Mouse (Mus musculus) stomach, embryonic 14.5 days (tissue): ENCODE measurements around the gene Inf2. TPM values are rescaled to one million over a fixed set of nuclear protein-coding genes. Genes with fewer than 3 reads are reported as not detected.
A peak's percentile ranks its signal among the peaks of the same experiment; 100 is the strongest.

Source experiments
- ATAC-seq: fragments of 200-750 bp; cut with Nextera tagmentation; 2 replicates; pipeline ENCODE4 v1.8.0; 2017; ENCODE audit warnings: low read depth, moderate TSS enrichment; ENCODE audit not compliant: insufficient number of reproducible peaks, insufficient read depth, low FRiP score
- H3K27ac ChIP-seq: fragments of 300-500 bp; sonication (generic); 2 replicates; pipeline ENCODE4 v1.5.1; 2014; ENCODE audit warnings: mild to moderate bottlenecking, low read length, moderate library complexity, mixed read lengths
- H3K27me3 ChIP-seq: fragments of 300-500 bp; sonication (generic); 2 replicates; pipeline ENCODE4 v1.6.1; 2014; ENCODE audit warnings: low read length, control low read depth, mixed read lengths; ENCODE audit not compliant: control insufficient read depth, insufficient read depth
- H3K36me3 ChIP-seq: fragments of 300-500 bp; sonication (generic); 2 replicates; pipeline ENCODE4 v1.6.1; 2014; ENCODE audit warnings: mild to moderate bottlenecking, control low read depth, low read length, moderate library complexity, mixed read lengths; ENCODE audit not compliant: control insufficient read depth, insufficient read depth
- H3K4me1 ChIP-seq: fragments of 300-500 bp; sonication (generic); 2 replicates; pipeline ENCODE4 v1.6.1; 2014; ENCODE audit warnings: low read length, control low read depth, mixed read lengths; ENCODE audit not compliant: control insufficient read depth, insufficient read depth
- H3K4me2 ChIP-seq: fragments of 300-500 bp; sonication (generic); replicated peaks from 2 replicates; pipeline ENCODE4 v1.6.1; 2014; ENCODE audit warnings: low read depth, low read length, control low read depth
- H3K4me3 ChIP-seq: fragments of 300-500 bp; sonication (generic); 2 replicates; pipeline ENCODE4 v1.5.1; 2014; ENCODE audit warnings: low read depth, low read length, control low read depth
- H3K9ac ChIP-seq: fragments of 300-500 bp; sonication (generic); replicated peaks from 2 replicates; pipeline ENCODE4 v1.6.1; 2014; ENCODE audit warnings: low read depth, mild to moderate bottlenecking, control low read depth, low read length, moderate library complexity, mixed read lengths
- H3K9me3 ChIP-seq: fragments of 300-500 bp; sonication (generic); 2 replicates; pipeline ENCODE4 v1.6.1; 2016; ENCODE audit warnings: low read depth, low read length, control low read depth; ENCODE audit not compliant: control insufficient read depth
- WGBS: fragments of 180-500 bp; shearing (Covaris S2); extraction: QIAGEN DNeasy Blood & Tissue Kit; methylation state at CpG from one replicate; pipeline ENCODE4 v1.1.7; 2014; 5-methylcytosine and 5-hydroxymethylcytosine counted together
- polyA plus RNA-seq: library from polyadenylated mRNA; unstranded; fragments of >200 nt; fragmentation: Nextera tagmentation; extraction: Ambion mirVana; gene quantifications from 2 replicates; pipeline ENCODE4 v1.2.1, GENCODE M21; 2014

The Inf2 gene
- polyA plus RNA-seq, 1 experiment from 2014 or later, result 5.0 TPM

DNA sequence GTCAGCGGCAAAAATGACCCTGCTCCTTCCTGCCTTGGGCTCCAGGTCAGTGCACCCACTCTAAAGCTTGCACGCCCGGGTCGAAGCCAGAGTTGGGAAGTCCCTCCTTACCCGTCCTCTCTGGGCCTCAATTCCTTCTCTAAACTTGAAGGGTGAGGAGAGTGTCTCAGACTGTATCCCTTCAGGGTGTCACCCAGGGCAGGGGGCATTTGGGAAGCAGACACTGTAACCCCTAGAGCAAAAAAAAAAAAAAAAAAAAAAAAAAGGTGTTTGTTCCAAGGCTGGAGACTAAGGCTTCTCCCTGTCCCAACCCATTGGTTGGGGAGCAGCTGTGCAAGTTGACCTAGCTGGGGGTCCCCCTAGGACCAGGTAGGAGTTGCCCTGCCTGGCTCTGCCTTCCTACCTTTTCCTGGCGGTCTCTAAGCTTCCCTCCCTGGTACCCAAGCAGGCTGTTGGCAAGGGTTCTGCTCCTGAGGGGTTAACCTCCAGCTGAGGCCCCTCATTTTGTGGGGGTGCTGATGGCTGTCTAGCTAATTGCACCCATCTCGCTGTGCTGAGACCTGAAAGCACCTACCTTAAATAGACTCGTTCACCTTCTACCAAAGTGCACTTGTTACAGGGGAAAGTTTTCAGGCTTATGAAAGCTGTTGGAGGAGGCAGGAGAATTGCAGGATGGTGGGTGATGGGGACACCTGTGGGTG, 1.1 kb downstream of the Inf2 start:
- peak overlapping the region; percentile 55 for H3K4me3 ChIP-seq
- no peaks in the 10 kb centered on the region for H3K36me3 ChIP-seq
- H3K4me2 ChIP-seq, result peak overlapping the region; percentile 84
- no peaks in the 10 kb centered on the region for H3K27me3 ChIP-seq
- WGBS, result 65% methylated on average over 8 of the region's 8 CpGs
- H3K9ac ChIP-seq, result no peak overlapping the region
- peaks cover 28% of the 10 kb centered on the region for H3K4me1 ChIP-seq
- no peaks in the 10 kb centered on the region for H3K9me3 ChIP-seq
- ATAC-seq, result no peak
- no peak overlapping the region for H3K27ac ChIP-seq

DNA sequence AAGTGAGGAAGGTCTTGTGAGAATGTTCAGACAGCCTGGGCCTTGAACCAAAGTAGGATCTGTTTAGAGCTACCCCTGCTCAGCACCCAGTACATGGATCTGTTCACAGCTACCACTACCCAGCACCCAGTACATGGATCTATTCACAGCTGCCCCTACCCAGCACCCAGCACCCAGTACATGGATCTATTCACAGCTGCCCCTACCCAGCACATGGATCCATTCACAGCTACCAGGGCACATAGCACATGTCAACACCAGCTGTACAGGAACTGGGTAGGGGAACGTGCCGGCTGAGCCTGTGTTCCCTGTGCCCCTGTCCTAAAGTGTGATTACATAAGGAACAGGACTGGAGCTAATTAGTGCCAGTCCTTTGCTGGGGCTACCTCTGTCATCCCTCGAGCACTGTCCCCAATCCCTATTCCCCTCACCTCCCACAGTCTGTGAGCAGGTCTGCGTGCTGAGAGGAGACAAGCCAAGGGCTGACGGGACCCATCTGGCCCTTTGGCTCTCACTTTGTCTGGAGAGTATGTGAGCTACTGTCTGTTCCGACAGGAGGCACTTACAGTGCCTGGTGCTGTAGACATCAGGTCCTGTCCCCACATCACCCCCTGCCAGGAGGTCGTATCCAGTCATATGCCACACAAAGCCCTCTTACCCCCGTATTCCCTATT, 2.1 kb downstream of the Inf2 start:
- H3K4me3 ChIP-seq, result no peak overlapping the region
- H3K9ac ChIP-seq, result no peak overlapping the region
- H3K9me3 ChIP-seq, result no peaks in the 10 kb centered on the region
- WGBS, result 66% methylated on average over 8 of the region's 8 CpGs
- no peaks in the 10 kb centered on the region for H3K27me3 ChIP-seq
- H3K4me2 ChIP-seq, result no peak overlapping the region
- ATAC-seq, result no peak
- no peaks in the 10 kb centered on the region for H3K36me3 ChIP-seq
- H3K27ac ChIP-seq, result no peak overlapping the region
- peaks cover 39% of the 10 kb centered on the region for H3K4me1 ChIP-seq

DNA sequence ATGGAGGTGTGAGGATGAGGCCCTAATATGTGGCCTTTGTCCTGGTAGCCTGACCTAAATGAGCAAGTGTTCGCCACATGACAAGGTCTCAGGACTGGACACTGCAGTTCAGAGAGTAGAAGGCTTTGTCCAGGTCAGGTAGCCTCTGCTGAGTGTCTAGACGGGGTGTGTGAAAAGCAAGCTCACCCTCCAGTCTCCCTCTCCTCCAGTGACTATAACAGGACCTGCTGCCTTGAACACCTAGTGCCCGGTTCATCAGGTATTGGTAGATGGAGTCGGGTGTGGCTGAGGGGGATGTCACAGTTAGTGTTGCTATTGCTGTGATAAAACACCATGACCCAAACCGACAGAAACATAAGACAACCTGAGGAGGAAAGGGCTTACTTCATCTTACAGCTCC, 2.7 kb downstream of the Inf2 start:
- Histone ChIP-seq H3K4me1 (peaks cover 40% of the 10 kb centered on the region), H3K27me3 (no peaks in the 10 kb centered on the region), H3K4me3 (no peak overlapping the region), H3K9me3 (no peaks in the 10 kb centered on the region), H3K4me2 (no peak overlapping the region), H3K27ac (no peak overlapping the region), H3K9ac (no peak overlapping the region), H3K36me3 (no peaks in the 10 kb centered on the region)
- ATAC-seq, result no peak
- WGBS, result 92% methylated on average over 5 of the region's 5 CpGs

DNA sequence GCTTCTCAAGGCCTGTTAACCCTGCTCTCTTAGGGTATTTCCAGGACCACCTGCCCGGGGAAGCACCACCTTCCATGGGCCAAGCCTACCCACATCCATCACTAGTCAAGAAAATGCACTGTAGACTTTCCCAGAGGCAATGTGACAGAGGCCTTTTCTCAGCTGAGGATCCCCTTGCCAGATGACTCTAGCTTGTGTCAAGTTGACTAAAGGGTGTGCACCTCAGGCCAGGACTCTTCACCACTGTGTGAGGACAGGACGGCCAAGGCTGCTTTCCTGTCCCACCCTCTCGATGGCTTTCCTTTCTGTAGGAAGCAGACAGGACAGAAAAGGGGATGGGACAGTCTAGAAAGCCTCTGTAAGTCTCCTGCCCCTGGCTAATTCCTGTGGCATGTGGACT, 3.1 kb downstream of the Inf2 start:
- Histone ChIP-seq H3K4me3 (no peak overlapping the region), H3K27ac (no peak overlapping the region), H3K27me3 (no peaks in the 10 kb centered on the region), H3K9me3 (no peaks in the 10 kb centered on the region), H3K9ac (no peak overlapping the region), H3K4me2 (no peak overlapping the region), H3K4me1 (peaks cover 40% of the 10 kb centered on the region), H3K36me3 (no peaks in the 10 kb centered on the region)
- WGBS, result 81% methylated on average over 3 of the region's 3 CpGs
- no peak for ATAC-seq

DNA sequence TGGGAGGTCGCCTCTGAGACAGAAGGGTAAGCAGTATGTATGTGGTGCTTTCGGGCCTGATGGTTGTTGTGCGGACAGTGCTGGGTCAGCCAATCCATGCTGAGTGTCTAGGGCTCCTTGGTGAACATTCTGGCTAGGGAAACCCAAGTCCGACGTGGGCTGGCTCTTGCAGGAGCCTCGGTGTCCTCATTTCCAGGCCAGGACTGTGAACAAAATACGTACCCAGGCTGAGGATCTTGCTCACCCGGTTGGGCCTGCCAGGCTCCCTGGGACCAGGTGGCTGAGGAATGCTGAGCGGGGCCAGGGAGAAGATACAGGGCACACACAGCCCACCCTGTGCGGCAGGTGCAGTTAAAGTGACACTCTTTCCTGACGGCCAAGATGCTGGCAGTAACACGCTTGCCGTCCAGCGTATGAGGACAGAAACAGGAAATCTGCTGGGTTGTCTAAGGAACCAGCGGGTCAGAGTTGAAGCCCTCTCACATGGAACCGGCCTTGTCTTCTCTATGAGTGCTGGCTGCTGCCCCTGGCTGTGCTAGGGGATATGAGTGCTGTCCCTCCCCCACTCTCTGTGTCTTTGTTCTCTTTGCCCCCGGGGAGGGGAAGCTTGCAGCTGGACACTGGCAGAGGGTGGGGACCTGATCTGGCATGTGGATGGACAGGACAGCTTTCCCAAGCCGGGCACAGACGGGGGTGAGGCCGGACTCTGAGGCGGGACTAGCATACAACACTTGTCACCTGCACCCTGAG, 4.6 kb downstream of the Inf2 start:
- no peak for ATAC-seq
- H3K4me3 ChIP-seq, result no peak overlapping the region
- WGBS, result 72% methylated on average over 21 of the region's 21 CpGs

DNA sequence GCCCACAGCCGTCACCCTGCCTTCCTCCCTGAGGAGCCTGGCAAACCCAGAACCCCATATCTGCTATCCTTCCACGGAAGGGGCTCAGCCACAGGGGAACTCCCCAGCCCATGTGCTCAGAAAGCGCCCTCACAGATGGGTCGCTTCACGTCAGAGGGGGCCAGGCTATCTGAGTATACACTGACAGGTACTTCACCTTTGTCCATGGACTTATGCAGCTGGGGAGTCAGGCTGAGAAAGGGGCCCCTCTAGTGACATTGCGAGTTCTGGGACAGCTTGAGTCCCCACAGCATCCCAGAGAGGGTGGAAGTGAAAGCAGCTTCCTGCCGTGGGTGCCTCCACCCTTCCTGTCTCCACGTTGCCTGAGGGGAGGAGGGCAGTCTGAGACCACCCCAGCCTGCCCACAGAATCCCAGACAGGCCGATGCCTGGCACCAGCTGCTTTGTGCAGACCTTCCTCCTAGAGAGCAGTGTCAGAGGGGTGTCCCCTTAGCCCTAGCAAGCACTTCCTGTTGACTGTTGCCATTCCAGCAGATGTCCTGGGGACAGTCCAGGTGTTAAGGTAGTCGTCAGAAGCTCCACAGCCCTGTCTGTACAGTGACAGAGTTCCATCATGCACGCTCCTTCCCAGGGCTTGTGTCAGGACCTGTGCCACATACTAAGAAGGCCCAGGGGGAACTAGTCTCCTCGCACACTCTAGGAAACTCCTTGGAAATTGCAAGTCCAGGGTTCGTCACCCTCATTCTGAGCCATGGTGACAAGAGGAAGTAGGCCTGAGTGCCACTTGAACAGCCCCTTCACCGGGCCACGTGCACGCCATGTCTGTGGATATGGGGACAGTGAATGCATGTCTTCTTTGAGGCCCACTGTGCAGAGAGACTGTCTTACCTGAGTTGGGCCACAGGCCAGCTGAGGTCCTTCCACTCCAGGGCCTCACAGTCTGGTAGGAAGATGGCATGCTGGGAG, 5.6 kb downstream of the Inf2 start:
- Histone ChIP-seq H3K27me3 (no peaks in the 10 kb centered on the region), H3K9ac (no peak overlapping the region), H3K36me3 (no peaks in the 10 kb centered on the region), H3K4me1 (peaks cover 30% of the 10 kb centered on the region), H3K4me2 (no peak overlapping the region), H3K9me3 (no peaks in the 10 kb centered on the region), H3K27ac (no peak overlapping the region; the same call in 1 of the 2 replicates), H3K4me3 (no peak overlapping the region)
- no peak for ATAC-seq
- WGBS, result 66% methylated on average over 16 of the region's 16 CpGs

More for the DNA sequence above, 4.6 kb downstream of the Inf2 start:
- H3K9me3 ChIP-seq, result no peaks in the 10 kb centered on the region
- no peak overlapping the region for H3K4me2 ChIP-seq
- H3K27ac ChIP-seq, result no peak overlapping the region
- peaks cover 32% of the 10 kb centered on the region for H3K4me1 ChIP-seq
- H3K27me3 ChIP-seq, result no peaks in the 10 kb centered on the region
- no peaks in the 10 kb centered on the region for H3K36me3 ChIP-seq
- H3K9ac ChIP-seq, result no peak overlapping the region

DNA sequence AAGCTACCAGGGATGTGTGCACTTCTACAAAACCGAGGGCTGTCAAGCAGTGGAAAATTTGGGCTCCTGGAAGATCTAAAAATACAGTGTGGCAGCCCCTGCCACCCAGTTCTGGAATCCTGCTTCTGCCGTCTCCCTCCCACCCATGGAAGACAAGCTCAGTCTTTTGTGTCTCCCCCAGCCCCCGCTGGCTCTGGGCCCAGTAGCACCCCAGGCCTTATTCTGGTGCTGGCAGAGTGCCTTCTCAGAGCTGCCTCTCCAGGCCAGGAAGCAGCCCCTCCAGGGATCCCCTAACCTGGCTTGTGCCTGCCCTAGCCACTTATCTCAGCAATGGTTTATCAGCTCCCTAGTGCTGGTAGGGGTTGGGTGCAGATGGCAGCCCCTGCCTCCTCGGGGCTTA, 6.4 kb downstream of the Inf2 start:
- ATAC-seq, result no peak
- Histone ChIP-seq H3K27me3 (no peaks in the 10 kb centered on the region), H3K9ac (no peak overlapping the region), H3K36me3 (no peaks in the 10 kb centered on the region), H3K4me3 (no peak overlapping the region), H3K9me3 (no peaks in the 10 kb centered on the region), H3K4me2 (no peak overlapping the region), H3K4me1 (peaks cover 23% of the 10 kb centered on the region), H3K27ac (peak overlapping the region; percentile 4; the same call in 1 of the 2 replicates)
- 38% methylated on average over 4 of the region's 4 CpGs for WGBS

DNA sequence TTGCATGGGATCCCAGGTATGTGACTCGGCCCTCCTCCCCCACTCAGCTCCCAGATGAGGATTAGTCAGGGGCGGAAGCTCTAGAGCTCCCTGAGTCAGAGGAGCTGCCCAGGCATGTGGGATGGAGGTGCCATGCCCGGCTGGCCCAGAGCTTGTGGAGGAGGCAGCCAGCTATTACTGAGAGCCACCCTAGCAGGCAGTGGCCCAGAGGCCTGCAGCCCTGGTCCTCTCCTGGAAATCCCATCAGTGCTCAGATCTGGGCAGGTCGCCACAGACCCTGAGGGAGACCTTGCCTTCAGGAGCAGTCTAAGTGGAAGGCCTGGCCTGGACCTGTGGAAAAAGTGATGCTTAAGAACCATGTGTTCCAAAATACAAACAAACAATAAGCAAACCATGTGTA, 7.0 kb downstream of the Inf2 start:
- 72% methylated on average over 4 of the region's 4 CpGs for WGBS
- Histone ChIP-seq H3K36me3 (no peaks in the 10 kb centered on the region), H3K27me3 (no peaks in the 10 kb centered on the region), H3K9ac (no peak overlapping the region), H3K4me2 (no peak overlapping the region), H3K9me3 (no peaks in the 10 kb centered on the region), H3K27ac (no peak overlapping the region), H3K4me1 (peaks cover 23% of the 10 kb centered on the region), H3K4me3 (no peak overlapping the region)
- ATAC-seq, result no peak
